Comparison of ENCODE assay signal across 7 mouse cellular contexts in genomic region chr4:139129806-139130700, GRCm38 (mm10). TPM values are rescaled to one million over a fixed set of nuclear protein-coding genes. Genes with fewer than 3 reads are reported as not detected.
DNase-seq lines count a peak whose midpoint lies in the region; ATAC-seq and TF ChIP-seq lines count a peak whose summit lies in the region.

No protein-coding gene starts in this region.

- no peaks in the 10 kb centered on the region for H3K4me1 ChIP-seq in intestine, postnatal 0 days (replicated peaks; ENCODE audit: control insufficient read depth, insufficient read depth, low read length)
- H3K4me1 ChIP-seq in liver, embryonic 16.5 days (ENCODE audit: control insufficient read depth, low read depth, low read length), result peaks cover 29% of the 10 kb centered on the region
- peaks cover 19% of the 10 kb centered on the region for H3K4me1 ChIP-seq in neural tube, embryonic 14.5 days (ENCODE audit: control insufficient read depth, insufficient read depth, low read length)

- WGBS in intestine, postnatal 0 days, result 2% methylated on average over 57 of the region's 57 CpGs
- 3% methylated on average over 57 of the region's 57 CpGs for WGBS in liver, embryonic 16.5 days (ENCODE audit: insufficient replicate concordance)
- 2% methylated on average over 57 of the region's 57 CpGs for WGBS in neural tube, embryonic 14.5 days

- H3K27me3 ChIP-seq in intestine, postnatal 0 days (replicated peaks; ENCODE audit: control insufficient read depth, insufficient read depth, low read length), result no peaks in the 10 kb centered on the region
- no peaks in the 10 kb centered on the region for H3K27me3 ChIP-seq in liver, embryonic 16.5 days (ENCODE audit: control insufficient read depth, insufficient read depth, low read depth, low read length)
- no peaks in the 10 kb centered on the region for H3K27me3 ChIP-seq in neural tube, embryonic 14.5 days (ENCODE audit: control insufficient read depth, insufficient read depth, low read length)

- H3K4me3 ChIP-seq in intestine, postnatal 0 days (ENCODE audit: low read depth, low read length), result peak overlapping the region; percentile 91
- peak overlapping the region; percentile 83 for H3K4me3 ChIP-seq in liver, embryonic 16.5 days (ENCODE audit: low read depth, low read length)
- peak overlapping the region; percentile 82 for H3K4me3 ChIP-seq in neural tube, embryonic 14.5 days (ENCODE audit: low read depth, low read length)

- peak overlapping the region; percentile 72 for H3K4me2 ChIP-seq in intestine, postnatal 0 days (replicated peaks; ENCODE audit: low read depth)
- H3K4me2 ChIP-seq in liver, embryonic 16.5 days (ENCODE audit: low read depth, low read length), result peak overlapping the region; percentile 94
- H3K4me2 ChIP-seq in neural tube, embryonic 14.5 days (ENCODE audit: low read depth, low read length), result peak overlapping the region; percentile 95

- DNase-seq in 3T3-L1 (ENCODE audit: low read depth, low spot score) (peak; percentile 57), A20 (ENCODE audit: low read depth, low spot score) (peak; percentile 80)
- peak; percentile 52 for DNase-seq in c-Kit-positive CD71-positive TER-119-positive erythroid progenitor cells, embryonic 14.5 days (ENCODE audit: low spot score)

- TF ChIP-seq CTCF in intestine, postnatal 0 days (IDR thresholded peaks at IDR 0.05; ENCODE audit: low read depth), result no peak

- H3K9me3 ChIP-seq in intestine, postnatal 0 days (ENCODE audit: control insufficient read depth), result no peaks in the 10 kb centered on the region
- H3K9me3 ChIP-seq in liver, embryonic 16.5 days (replicated peaks; ENCODE audit: control insufficient read depth, low read length), result peaks cover 3% of the 10 kb centered on the region; the same call in 1 of the 2 replicates
- H3K9me3 ChIP-seq in neural tube, embryonic 14.5 days (ENCODE audit: control insufficient read depth, low read length), result no peaks in the 10 kb centered on the region

- no peaks in the 10 kb centered on the region for H3K36me3 ChIP-seq in intestine, postnatal 0 days (ENCODE audit: control insufficient read depth, insufficient read depth)
- no peaks in the 10 kb centered on the region; the same call in 1 of the 2 replicates for H3K36me3 ChIP-seq in liver, embryonic 16.5 days (ENCODE audit: control insufficient read depth, insufficient read depth)
- H3K36me3 ChIP-seq in neural tube, embryonic 14.5 days (ENCODE audit: control insufficient read depth, insufficient read depth, low read length), result no peaks in the 10 kb centered on the region

- peak; percentile 60 for ATAC-seq in granulocyte monocyte progenitor cell, adult 5-6 weeks (replicated peaks; ENCODE audit: poor library complexity, severe bottlenecking)
- ATAC-seq in intestine, postnatal 0 days, result 0 out of 2 replicates have a peak, but pooled peaks have one; percentile 16
- peak; percentile 8; the same call in 1 of the 2 replicates for ATAC-seq in liver, embryonic 16.5 days (ENCODE audit: low read depth)
- ATAC-seq in neural tube, embryonic 14.5 days (ENCODE audit: low read depth), result peak; percentile 22; the same call in 1 of the 2 replicates

- peak overlapping the region; percentile 95 for H3K27ac ChIP-seq in intestine, postnatal 0 days (ENCODE audit: low read depth, low read length)
- peak overlapping the region; percentile 80 for H3K27ac ChIP-seq in liver, embryonic 16.5 days (ENCODE audit: low read length)
- H3K27ac ChIP-seq in neural tube, embryonic 14.5 days (ENCODE audit: low read depth, low read length), result peak overlapping the region; percentile 78

- H3K9ac ChIP-seq in intestine, postnatal 0 days (ENCODE audit: low read depth, low read length), result peak overlapping the region; percentile 94
- peak overlapping the region; percentile 87 for H3K9ac ChIP-seq in liver, embryonic 16.5 days (ENCODE audit: low read depth, low read length)
- H3K9ac ChIP-seq in neural tube, embryonic 14.5 days (replicated peaks; ENCODE audit: low read depth, low read length), result peak overlapping the region; percentile 87

RNA-seq across cellular contexts. Expression of gene Minos1, which starts 0.9 kb away (rescaled TPM):
- 530 and 613 TPM in 2 replicates for total RNA-seq in granulocyte monocyte progenitor cell, adult 5-6 weeks (2014; fragmentation: Nextera tagmentation)
- total RNA-seq in granulocyte monocyte progenitor cell, adult 5-6 weeks (2017), result 186 and 246 TPM in 2 replicates
- polyA plus RNA-seq in intestine, postnatal 0 days (2015; fragmentation: Nextera tagmentation; extraction: Ambion mirVana), result 820 and 852 TPM in 2 replicates
- 252 and 304 TPM in 2 replicates for polyA plus RNA-seq in liver, embryonic 16.5 days (2015; fragmentation: Nextera tagmentation; extraction: Ambion mirVana)
- 415 and 417 TPM in 2 replicates for polyA plus RNA-seq in neural tube, embryonic 14.5 days (2014; fragmentation: Nextera tagmentation; extraction: Ambion mirVana)

RNA-seq across cellular contexts. Expression of gene Nbl1, which starts 37.3 kb away (rescaled TPM):
- total RNA-seq in granulocyte monocyte progenitor cell, adult 5-6 weeks (2014; fragmentation: Nextera tagmentation), result not detected in 2 replicates
- total RNA-seq in granulocyte monocyte progenitor cell, adult 5-6 weeks (2017), result not detected in 2 replicates
- 37.6 and 39.9 TPM in 2 replicates for polyA plus RNA-seq in intestine, postnatal 0 days (2015; fragmentation: Nextera tagmentation; extraction: Ambion mirVana)
- polyA plus RNA-seq in liver, embryonic 16.5 days (2015; fragmentation: Nextera tagmentation; extraction: Ambion mirVana), result 1.6 and 2.5 TPM in 2 replicates
- polyA plus RNA-seq in neural tube, embryonic 14.5 days (2014; fragmentation: Nextera tagmentation; extraction: Ambion mirVana), result 26.3 and 55.9 TPM in 2 replicates

RNA-seq across cellular contexts. Expression of gene Htr6, which starts 54.7 kb away (rescaled TPM):
- total RNA-seq in granulocyte monocyte progenitor cell, adult 5-6 weeks (2014; fragmentation: Nextera tagmentation), result not detected in 2 replicates
- total RNA-seq in granulocyte monocyte progenitor cell, adult 5-6 weeks (2017), result not detected in 2 replicates
- 0.08 TPM in 1 of 2 replicates, not detected in the other for polyA plus RNA-seq in intestine, postnatal 0 days (2015; fragmentation: Nextera tagmentation; extraction: Ambion mirVana)
- not detected in 2 replicates for polyA plus RNA-seq in liver, embryonic 16.5 days (2015; fragmentation: Nextera tagmentation; extraction: Ambion mirVana)
- polyA plus RNA-seq in neural tube, embryonic 14.5 days (2014; fragmentation: Nextera tagmentation; extraction: Ambion mirVana), result 0.52 and 1.4 TPM in 2 replicates

Comparison
In these comparisons a context has a peak if more than half of its experiments do, and no peak if none do; other contexts are left out.
1. Peak in every context shown above with its lines: DNase-seq, ATAC-seq, H3K4me3 ChIP-seq and H3K27ac ChIP-seq.
2. ATAC-seq: peak in every context shown above with its lines; median percentile 60 in granulocyte monocyte progenitor cell, adult 5-6 weeks; 22 in neural tube, embryonic 14.5 days; 16 in intestine, postnatal 0 days; 8 in liver, embryonic 16.5 days.